Mouse (Mus musculus) lung, postnatal 0 days (tissue): ENCODE data around the gene Pfn1.

ENCODE experiments used
- CTCF ChIP-seq: IDR thresholded peaks from 2 replicates; pipeline ENCODE4 v1.5.1; 2016; ENCODE audit warnings: antibody characterized with exemption, mild to moderate bottlenecking
- EP300 ChIP-seq: IDR thresholded peaks from 2 replicates; pipeline ENCODE4 v1.6.1; 2016; ENCODE audit warnings: antibody characterized with exemption, mild to moderate bottlenecking, control low read depth

DNA sequence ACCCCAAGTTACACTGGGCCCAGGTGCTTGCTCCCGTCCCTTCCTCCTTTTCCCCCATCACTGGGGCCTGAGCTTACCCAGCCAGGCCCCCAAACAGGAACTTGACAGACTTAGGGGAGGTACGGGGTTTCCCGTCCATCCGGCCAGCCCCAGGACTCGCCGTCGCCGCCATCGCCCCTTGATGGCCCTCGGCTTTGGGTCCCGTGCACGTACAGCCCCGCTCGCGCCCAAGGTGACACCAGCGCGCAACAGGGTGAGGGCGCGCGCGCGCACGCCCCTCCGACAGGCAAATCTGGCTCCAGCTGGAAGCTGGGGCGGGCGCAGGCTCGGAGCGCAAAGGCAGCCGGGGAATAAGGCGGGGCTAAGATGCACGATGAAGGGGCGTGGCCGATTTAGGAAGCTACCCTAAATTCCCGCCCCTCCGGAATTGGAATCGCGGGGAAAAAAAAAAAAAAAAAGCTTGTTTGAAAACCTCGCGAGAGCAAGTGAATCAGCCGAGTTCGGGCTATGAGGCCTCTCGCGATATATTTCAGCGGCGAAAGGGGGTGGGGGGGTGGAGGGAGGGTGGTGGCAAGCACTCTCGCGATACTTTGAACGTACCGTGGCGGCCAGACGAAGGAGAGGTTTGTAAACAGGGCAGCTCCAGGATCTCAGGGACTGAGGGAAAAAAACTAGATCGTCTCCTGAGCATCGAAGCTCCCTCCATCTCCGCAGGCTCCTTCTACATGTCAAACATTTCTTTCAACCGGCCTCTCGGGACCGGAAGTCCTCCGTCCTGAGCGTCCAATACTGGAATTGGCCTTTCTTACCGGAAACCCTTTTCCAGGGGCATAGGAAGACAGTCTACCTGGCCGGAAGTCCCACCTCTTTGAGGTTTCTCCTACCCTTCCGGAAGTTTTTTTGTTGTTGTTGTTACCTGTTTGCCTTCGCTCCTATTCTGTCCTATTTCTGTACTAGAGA, 7.5 kb downstream of the Pfn1 start, which contains the start of the genes Rnf167 and Slc25a11:
- TF ChIP-seq CTCF (peak; percentile 44), EP300 (peak; percentile 90)
